Mouse (Mus musculus) heart, embryonic 11.5 days (tissue): ENCODE measurements at regions not wholly inside any gene's neighbourhood (a gene's known extent, or its start where the extent isn't known, plus 50 kb on each side); places are given as distances from the start of the nearest gene placed in this dataset.
"Not testable (repeated sequence)": the region's sequence is repeated elsewhere in the genome, so short reads cannot be mapped to it uniquely, and the experiment has no call there.

Source experiments
- ATAC-seq: fragments of 200-750 bp; cut with Nextera tagmentation; replicated peaks from 2 replicates; pipeline ENCODE4 v1.8.0; 2017; ENCODE audit warnings: moderate library complexity; ENCODE audit not compliant: insufficient number of reproducible peaks, low FRiP score, low TSS enrichment
- H3K27ac ChIP-seq: fragments of 300-500 bp; sonication (generic); 2 replicates; pipeline ENCODE4 v1.5.1; 2014; ENCODE audit warnings: mild to moderate bottlenecking, low read depth, low read length
- H3K27me3 ChIP-seq: fragments of 300-500 bp; sonication (generic); 2 replicates; pipeline ENCODE4 v1.6.1; 2014; ENCODE audit warnings: mild to moderate bottlenecking, low read length, mixed read lengths; ENCODE audit not compliant: control insufficient read depth, insufficient read depth
- H3K36me3 ChIP-seq: fragments of 300-500 bp; sonication (generic); 2 replicates; pipeline ENCODE4 v1.6.1; 2014; ENCODE audit warnings: mild to moderate bottlenecking, low read length, moderate library complexity, mixed read lengths; ENCODE audit not compliant: control insufficient read depth, insufficient read depth
- H3K4me1 ChIP-seq: fragments of 300-500 bp; sonication (generic); 2 replicates; pipeline ENCODE4 v1.6.1; 2014; ENCODE audit warnings: low read length; ENCODE audit not compliant: control insufficient read depth, insufficient read depth
- H3K4me2 ChIP-seq: fragments of 300-500 bp; sonication (generic); 2 replicates; pipeline ENCODE4 v1.6.1; 2014; ENCODE audit warnings: mild to moderate bottlenecking, moderate library complexity
- H3K4me3 ChIP-seq: fragments of 300-500 bp; sonication (generic); 2 replicates; pipeline ENCODE4 v1.5.1; 2014; ENCODE audit warnings: low read depth, low read length
- H3K9ac ChIP-seq: fragments of 300-500 bp; sonication (generic); 2 replicates; pipeline ENCODE4 v1.6.1; 2014; ENCODE audit warnings: mild to moderate bottlenecking, low read depth, low read length, moderate library complexity
- H3K9me3 ChIP-seq: fragments of 300-500 bp; sonication (generic); replicated peaks from 2 replicates; pipeline ENCODE4 v1.6.1; 2016; ENCODE audit warnings: low read length; ENCODE audit not compliant: control insufficient read depth
- WGBS: fragments of 180-500 bp; shearing (Covaris S2); extraction: QIAGEN DNeasy Blood & Tissue Kit; methylation state at CpG from one replicate; pipeline ENCODE4 v1.1.7; 2014; ENCODE audit not compliant: insufficient replicate concordance; 5-methylcytosine and 5-hydroxymethylcytosine counted together

- H3K36me3 ChIP-seq, result no peaks in the 10 kb centered on the region
- H3K9me3 ChIP-seq, result no peaks in the 10 kb centered on the region
- no peak overlapping the region for H3K9ac ChIP-seq
- no peaks in the 10 kb centered on the region for H3K27me3 ChIP-seq
- no peaks in the 10 kb centered on the region for H3K4me1 ChIP-seq
- 30% methylated on average over 5 of the region's 5 CpGs for WGBS
- H3K4me3 ChIP-seq, result no peak overlapping the region
- no peak for ATAC-seq
- no peak overlapping the region for H3K27ac ChIP-seq
- H3K4me2 ChIP-seq, result no peak overlapping the region
These were observed 127.2 kb upstream of the Otx2 start for GRCm38 (mm10) chr14:48800857-48801256.

DNA sequence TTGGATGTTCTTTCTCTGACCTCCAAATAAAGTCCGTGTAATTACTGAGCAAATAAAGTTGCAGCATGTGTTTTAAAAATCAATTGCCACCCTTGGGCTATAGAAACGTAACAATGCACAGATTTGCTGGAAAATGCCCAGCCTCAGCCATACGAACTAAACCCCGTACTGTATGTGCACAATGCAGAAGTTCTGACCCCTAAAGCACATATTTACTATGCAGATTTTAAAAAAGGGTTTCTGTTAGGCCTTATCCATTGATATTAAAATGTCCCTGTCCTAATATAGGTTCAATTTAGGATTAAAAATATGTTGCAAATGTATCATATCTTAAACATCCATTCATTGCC is 126.5 kb upstream of the Otx2 start:
- Histone ChIP-seq H3K9ac (no peak overlapping the region), H3K27ac (no peak overlapping the region), H3K9me3 (no peaks in the 10 kb centered on the region), H3K4me2 (no peak overlapping the region), H3K36me3 (no peaks in the 10 kb centered on the region), H3K4me3 (no peak overlapping the region), H3K27me3 (no peaks in the 10 kb centered on the region), H3K4me1 (no peaks in the 10 kb centered on the region)
- ATAC-seq, result no peak
- 76% methylated on average over 4 of the region's 4 CpGs for WGBS

GRCm38 (mm10) chr14:48799442-48800099 is 126.0 kb upstream of the Otx2 start:
- Histone ChIP-seq H3K4me1 (no peaks in the 10 kb centered on the region), H3K27me3 (no peaks in the 10 kb centered on the region), H3K9ac (no peak overlapping the region), H3K4me2 (no peak overlapping the region), H3K36me3 (no peaks in the 10 kb centered on the region), H3K27ac (no peak overlapping the region), H3K4me3 (no peak overlapping the region), H3K9me3 (no peaks in the 10 kb centered on the region)
- no peak for ATAC-seq
- WGBS, result 70% methylated on average over 10 of the region's 10 CpGs

DNA sequence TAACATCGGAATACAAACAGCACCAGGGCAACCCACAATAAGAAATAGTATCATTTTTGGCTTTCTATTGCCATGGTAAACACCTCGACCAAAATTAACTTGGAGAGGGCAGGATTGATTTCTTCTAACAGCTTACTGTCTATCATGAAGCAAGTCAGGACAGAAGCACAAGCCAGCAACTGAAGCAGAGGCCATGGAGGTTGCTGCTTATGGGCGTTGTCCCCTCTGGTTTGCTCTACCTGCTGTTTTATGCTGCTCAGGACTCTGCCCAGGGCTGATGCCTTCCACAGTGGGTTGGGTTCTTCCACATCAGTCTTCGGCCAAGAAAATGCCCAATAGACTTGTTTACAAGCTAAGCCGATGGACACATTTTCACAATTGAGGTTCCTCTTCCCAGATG is 117.9 kb upstream of the Otx2 start:
- 73% methylated on average over 5 of the region's 5 CpGs for WGBS
- Histone ChIP-seq H3K36me3 (no peaks in the 10 kb centered on the region), H3K4me1 (no peaks in the 10 kb centered on the region), H3K4me3 (no peak overlapping the region), H3K27ac (no peak overlapping the region), H3K9me3 (no peaks in the 10 kb centered on the region), H3K27me3 (no peaks in the 10 kb centered on the region), H3K4me2 (no peak overlapping the region), H3K9ac (no peak overlapping the region)
- no peak for ATAC-seq

GRCm38 (mm10) chr14:48779327-48779726 is 105.7 kb upstream of the Otx2 start:
- Histone ChIP-seq H3K9me3 (no peaks in the 10 kb centered on the region), H3K36me3 (no peaks in the 10 kb centered on the region), H3K9ac (no peak overlapping the region), H3K4me1 (no peaks in the 10 kb centered on the region), H3K27me3 (no peaks in the 10 kb centered on the region; the same call in 1 of the 2 replicates), H3K4me2 (no peak overlapping the region), H3K4me3 (no peak overlapping the region), H3K27ac (no peak overlapping the region)
- ATAC-seq, result no peak
- 79% methylated on average over 1 of the region's 1 CpGs for WGBS

DNA sequence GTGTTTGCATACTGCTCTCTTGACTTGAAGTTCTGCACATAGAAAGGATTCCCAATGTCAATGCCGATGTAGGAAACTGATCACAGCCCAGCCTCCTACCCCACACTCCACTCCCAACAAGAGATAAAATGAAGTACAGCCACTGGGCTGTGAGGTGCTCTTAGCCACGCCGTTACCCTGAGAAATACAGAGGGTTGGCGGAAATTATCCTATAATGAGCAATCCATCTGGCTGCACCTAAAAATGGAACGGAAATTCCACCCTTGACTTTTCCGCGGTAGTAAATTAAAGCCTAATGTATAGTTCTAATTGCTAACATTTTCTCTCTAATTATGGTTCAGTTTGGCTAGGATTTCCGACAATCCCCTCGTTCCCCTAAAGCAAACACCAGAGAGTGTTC is 97.2 kb upstream of the Otx2 start:
- Histone ChIP-seq H3K4me3 (no peak overlapping the region), H3K9ac (no peak overlapping the region), H3K36me3 (no peaks in the 10 kb centered on the region), H3K4me2 (no peak overlapping the region), H3K27ac (no peak overlapping the region), H3K9me3 (no peaks in the 10 kb centered on the region), H3K4me1 (no peaks in the 10 kb centered on the region), H3K27me3 (no peaks in the 10 kb centered on the region)
- WGBS, result 75% methylated on average over 9 of the region's 9 CpGs
- no peak for ATAC-seq

GRCm38 (mm10) chr14:48762691-48763090 is 89.1 kb upstream of the Otx2 start:
- H3K27ac ChIP-seq, result no peak overlapping the region
- H3K4me1 ChIP-seq, result no peaks in the 10 kb centered on the region
- no peak overlapping the region for H3K4me3 ChIP-seq
- H3K9me3 ChIP-seq, result no peaks in the 10 kb centered on the region
- WGBS, result 85% methylated on average over 5 of the region's 5 CpGs
- H3K9ac ChIP-seq, result no peak overlapping the region
- no peak overlapping the region for H3K4me2 ChIP-seq
- ATAC-seq, result no peak
- H3K27me3 ChIP-seq, result no peaks in the 10 kb centered on the region; the same call in 1 of the 2 replicates
- no peaks in the 10 kb centered on the region for H3K36me3 ChIP-seq

GRCm38 (mm10) chr14:48761002-48761648 is 87.5 kb upstream of the Otx2 start:
- no peak overlapping the region for H3K27ac ChIP-seq
- H3K4me1 ChIP-seq, result no peaks in the 10 kb centered on the region
- H3K9ac ChIP-seq, result no peak overlapping the region
- H3K9me3 ChIP-seq, result no peaks in the 10 kb centered on the region
- no peak for ATAC-seq
- H3K27me3 ChIP-seq, result no peaks in the 10 kb centered on the region; the same call in 1 of the 2 replicates
- no peak overlapping the region for H3K4me3 ChIP-seq
- 71% methylated on average over 7 of the region's 7 CpGs for WGBS
- H3K4me2 ChIP-seq, result no peak overlapping the region
- H3K36me3 ChIP-seq, result no peaks in the 10 kb centered on the region

DNA sequence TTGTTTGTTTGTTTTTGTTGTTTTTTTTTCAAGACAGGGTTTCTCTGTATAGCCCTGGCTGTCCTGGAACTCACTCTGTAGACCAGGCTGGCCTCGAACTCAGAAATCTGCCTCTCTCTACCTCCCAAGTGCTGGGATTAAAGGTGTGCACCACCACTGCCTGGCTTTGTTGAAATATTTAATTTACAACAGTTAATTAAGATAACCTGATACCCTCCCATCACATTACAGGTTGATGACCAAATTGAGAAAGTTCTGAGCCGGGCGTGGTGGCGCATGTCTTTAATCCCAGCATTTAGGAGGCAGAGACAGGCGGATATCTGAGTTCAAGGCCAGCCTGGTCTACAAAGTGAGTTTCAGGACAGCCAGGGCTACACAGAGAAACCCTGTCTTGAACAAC is 81.5 kb upstream of the Otx2 start:
- H3K9ac ChIP-seq, H3K4me2 ChIP-seq, H3K9me3 ChIP-seq, H3K4me1 ChIP-seq, H3K27me3 ChIP-seq, H3K4me3 ChIP-seq, H3K27ac ChIP-seq, ATAC-seq, H3K36me3 ChIP-seq: not testable (repeated sequence)
- 89% methylated on average over 5 of the region's 5 CpGs for WGBS
